Mouse (Mus musculus) neural tube, embryonic 10.5 days (tissue): ENCODE data around the gene Pgp.

Experiments used
- DNase-seq: peaks from one replicate; pipeline ENCODE4 v3.0.0-alpha.2; 2017; ENCODE audit warnings: low spot score; ENCODE audit errors: extremely low spot score

The Pgp gene

DNA sequence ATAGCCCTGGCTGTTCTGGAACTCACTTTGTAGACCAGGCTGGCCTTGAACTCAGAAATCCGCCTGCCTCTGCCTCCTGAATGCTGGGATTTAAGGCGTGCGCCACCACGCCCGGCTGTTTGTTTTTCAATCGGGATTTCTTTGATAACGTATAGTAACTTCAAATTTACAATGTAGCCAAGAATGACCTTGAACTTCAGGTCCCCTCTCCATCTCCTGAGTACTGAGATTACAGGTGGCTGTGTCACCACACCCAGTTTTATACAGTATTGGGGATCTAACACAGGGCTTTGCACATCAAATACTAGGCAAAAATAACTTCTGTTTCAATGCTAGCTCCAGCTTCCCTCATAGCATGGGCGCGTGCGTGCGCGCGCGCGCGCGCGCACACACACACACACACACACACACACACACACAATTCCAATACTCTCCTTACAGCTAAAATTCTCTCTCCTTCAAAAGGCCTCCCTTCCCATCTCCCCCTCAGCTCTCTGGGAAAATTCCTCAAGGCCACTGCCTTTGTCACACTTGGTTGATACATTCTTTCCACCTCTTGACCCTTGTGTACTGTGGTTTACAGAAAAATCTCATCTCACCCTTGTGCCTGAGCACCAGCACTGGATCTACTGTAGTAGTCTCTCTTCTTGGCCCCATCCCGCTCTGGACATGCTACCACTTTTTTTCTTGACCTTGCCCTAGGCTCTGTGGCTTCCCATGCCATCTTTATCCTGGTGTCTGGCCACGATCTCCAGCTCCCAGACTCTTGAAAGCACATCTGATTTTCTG, 11.0 kb downstream of the Pgp start:
- no peak for DNase-seq

DNA sequence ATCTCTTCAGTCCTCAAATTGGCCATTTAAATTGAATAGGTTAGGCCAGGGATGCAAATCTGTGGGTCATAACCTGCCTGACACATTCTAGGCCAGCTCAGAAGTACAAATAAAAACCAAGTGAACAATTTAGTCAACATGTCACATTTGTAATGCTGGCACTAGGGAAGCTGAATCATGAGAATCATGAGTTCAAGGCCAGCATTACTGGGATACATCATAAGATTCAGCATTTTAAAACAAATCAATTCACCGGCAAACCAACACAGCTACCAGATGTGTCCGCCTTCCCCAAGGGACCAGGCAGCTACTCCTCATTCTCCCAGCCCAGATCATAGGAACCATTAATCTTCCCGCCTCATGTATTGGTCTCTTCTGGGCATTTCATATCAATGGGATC, 13.3 kb downstream of the Pgp start:
- DNase-seq: no peak

DNA sequence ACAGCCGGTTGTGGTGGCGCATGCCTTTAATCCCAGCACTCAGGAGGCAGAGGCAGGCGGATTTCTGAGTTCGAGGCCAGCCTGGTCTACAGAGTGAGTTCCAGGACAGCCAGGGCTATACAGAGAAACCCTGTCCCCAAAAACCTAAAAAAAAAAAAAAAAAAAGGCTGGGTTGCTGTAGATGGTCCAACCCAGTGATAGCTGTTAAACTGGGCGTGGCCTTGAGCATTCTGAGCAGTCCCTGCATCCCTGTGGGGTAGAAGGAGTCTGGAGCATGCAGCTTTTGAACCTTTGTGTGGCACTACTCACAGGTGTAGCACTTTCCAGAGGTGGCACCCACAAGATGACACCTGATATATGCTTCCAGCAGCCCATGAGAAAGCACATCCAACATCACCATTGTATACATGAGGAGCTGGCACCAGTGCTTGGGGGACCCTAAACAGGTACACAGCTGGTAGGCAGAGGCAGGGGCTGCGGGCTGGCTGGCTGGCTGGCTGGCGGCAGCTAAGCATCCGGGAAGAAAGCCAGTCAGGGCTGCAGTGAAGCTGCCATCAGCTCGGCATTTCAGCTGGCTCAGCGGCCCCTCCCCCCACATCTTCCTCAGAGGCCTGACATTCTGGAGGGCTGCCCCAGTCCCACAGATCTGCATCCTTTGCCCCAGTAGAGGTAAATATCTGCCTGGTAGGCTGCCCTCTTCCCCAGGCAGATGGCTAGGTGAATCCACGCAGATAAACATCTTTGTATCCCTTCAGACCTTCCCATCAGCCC, 15.1 kb downstream of the Pgp start:
- DNase-seq: peak; percentile 14

DNA sequence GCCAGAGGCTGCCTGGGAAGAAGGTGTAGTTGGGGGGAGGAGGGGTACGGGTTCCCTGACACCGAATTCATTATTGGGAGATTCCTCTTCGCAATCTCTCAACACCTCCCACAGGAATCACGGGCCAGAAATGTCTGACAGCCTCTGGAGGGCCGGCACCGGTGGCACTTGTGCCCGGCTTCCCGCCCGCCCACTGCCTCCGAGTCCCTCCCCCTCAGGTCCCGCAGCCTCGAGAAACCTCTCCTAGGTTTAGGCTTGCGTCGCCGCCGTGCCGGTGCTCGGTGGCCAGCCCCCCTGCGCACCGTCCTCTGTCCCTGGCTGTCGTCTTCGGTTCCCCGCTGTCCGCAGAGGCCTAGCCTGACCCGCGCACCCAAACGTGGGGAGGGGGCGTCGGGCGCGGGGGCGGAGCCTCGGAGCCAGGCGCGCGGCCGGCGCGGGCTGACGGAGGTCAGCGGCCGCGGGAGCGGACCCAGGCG, 18.0 kb downstream of the Pgp start, which contains the start of gene Caskin1:
TSS of gene Caskin1 (plus strand) at position 416 of the 476 bp plus-strand sequence.
- DNase-seq: peak; percentile 60

DNA sequence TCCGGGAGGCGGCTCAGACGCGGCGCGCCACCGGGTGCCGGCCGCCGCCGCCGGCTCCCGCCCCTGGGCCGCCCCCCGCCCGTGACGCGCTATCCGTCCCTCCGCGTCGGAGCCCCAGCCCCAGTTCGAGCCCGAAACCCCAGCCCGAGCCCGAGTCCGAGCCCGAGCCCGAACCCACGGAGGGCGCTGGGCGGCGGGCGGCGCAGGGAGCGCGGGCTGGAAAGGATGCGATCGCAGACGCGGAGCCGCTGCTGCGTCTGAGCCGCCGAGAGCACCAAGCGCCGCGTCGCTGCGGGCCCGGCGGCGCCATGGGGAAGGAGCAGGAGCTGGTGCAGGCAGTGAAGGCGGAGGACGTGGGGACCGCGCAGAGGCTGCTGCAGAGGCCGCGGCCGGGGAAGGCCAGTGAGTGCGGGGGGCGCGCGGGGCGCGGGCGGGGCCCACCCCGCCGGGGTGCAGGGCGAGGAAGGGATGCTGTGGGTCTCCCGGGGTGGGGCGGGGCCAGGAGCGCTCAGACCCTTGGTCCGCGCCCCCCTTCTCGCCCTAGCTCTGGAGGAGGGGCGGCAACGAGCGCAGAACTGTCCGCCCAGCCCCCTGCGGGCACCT, 18.6 kb downstream of the Pgp start:
- DNase-seq: peak; percentile 70

DNA sequence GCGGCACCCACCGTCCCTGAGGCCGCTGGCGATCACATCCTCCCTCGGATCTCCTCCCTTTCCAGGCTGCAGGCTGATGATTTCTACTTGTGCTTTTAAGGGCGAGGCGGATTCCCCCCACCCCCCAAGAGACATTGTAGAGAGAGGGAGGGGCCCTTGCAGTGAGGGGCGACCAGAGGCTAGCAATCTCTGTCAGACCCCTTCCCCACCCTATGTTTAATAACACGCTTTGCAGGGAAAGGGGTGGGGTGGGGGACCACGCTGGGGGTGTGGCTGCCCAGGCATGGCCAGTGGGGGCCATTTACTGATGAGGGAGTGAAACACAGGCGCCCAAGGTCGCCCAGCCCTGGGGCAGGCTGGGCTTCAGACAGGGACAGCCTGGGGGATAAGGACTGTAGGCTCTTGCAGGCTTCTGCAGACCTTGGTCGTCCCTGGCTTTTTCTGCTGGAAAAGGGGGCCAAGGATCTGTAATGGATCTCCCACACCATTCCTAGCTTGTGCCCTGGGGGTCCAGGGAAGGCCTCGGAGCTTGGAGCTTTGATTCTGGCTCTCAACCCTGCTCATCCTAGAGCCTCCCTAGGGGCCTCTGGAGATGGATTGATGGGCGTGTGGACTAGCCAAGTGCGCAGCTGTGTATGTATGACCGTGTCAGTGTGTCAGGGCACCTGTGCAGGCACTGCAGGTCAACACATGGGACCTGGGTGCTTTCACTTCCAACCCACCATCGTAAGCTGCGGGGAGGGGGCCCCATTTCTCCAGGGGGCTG, 19.3 kb downstream of the Pgp start:
- no peak for DNase-seq

DNA sequence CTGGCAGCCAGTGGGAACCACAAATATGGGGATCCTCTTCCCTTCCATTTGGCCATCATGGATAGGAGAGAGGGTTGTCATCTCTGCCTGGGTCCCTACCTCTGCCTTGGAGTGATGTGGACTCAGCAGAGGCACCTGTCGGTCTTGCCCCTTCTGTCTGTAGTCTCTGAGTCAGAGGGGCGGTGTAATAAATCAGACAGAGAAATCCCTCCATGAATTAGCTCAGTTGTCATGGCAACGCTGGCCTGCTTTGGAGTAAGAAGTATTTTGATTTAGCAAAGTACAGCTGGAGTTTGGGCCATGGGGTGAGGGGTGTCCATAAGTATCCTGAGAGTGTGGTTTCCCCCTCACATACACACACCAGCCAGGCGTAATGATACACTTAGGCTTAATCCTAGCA, 20.2 kb downstream of the Pgp start:
- no peak for DNase-seq

DNA sequence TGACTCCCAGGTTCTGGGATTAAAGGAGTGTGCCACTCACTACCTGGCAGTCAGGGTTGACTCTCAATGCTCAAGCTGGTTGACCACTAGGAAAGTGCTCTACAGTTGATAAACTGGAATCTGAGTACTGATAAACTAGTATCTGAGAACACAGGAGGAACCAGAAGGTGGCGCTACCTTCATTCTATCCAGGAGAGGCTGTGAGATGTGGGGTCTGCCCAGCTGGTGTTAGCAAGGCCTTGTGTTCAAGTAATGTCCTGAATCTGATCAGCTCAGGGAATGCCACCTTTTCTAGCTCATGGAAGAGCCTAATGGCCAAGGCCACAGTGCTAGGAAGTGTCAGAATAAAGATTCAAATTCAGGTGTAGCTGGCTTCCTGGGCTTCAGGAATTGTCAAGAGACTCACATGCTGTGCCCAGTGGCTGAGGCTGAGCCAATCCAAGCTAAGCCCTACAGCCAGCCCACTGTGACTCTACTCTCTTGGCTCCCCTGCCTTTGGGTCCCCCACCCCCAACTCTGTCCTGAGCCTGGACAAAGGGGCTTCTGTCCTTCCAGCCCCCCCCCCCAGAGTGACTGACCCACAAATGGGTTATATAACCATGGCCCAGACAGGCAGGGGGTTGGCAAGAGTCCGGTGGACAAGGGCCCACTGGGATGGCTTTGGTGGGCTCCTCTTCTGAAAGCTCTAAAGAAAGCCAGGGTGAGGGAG, 24.6 kb downstream of the Pgp start:
- DNase-seq: peak; percentile 50

DNA sequence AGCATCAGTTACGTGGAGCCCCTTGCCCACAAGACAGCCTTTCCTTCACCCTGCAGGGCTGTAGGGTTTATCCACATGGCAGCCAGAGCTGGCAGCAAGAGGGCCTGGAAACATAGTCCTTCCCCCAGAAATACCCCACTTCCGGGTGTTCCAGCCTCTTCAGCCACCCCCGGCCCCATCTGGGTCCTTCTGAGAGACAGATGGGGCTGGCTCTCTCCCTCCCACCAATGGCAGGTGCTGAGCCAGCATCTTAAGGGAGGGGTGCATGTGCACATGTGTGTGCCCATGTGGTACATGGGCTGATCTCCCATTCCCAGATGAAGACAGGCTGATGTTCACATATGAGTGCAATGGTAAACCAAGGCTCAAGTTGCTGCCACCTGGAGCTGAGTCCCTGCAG, 25.3 kb downstream of the Pgp start:
- no peak for DNase-seq

DNA sequence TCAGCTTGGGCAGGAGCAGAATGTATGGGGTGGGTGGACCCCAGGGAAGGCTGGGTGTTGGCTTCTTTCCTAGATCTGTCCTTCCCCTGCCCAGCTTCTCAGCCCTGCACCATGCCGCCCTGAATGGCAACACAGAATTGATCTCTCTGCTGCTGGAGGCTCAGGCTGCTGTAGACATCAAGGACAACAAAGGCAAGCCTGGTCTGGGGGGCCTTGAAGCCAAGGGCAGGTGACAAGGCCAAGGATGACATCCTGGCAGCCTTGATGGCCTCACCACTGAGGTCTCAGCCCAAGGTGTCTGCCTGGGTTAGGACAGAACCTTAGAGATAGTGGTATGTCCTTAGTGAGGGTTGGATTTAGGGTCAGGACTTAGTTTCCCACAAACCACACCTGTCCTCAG, 25.8 kb downstream of the Pgp start:
- DNase-seq: no peak

DNA sequence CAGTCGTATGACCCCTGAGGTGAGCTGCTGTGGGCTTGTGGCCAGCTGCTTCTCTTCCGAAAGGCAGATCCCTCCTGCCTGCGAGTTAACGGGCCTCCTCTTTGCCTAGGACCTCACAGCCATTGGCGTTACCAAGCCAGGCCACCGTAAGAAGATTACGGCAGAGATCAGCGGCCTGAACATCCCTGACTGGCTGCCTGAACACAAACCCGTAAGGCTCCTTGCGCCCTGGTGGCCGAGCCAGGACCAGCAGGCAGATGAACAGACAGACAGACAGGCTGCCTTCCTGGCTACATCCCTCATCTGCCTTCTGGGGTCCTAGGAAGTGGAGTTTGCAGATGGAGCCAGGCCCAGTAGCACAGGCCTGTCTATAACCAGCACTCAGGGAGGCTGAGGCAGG, 32.0 kb downstream of the Pgp start:
- peak; percentile 17 for DNase-seq

DNA sequence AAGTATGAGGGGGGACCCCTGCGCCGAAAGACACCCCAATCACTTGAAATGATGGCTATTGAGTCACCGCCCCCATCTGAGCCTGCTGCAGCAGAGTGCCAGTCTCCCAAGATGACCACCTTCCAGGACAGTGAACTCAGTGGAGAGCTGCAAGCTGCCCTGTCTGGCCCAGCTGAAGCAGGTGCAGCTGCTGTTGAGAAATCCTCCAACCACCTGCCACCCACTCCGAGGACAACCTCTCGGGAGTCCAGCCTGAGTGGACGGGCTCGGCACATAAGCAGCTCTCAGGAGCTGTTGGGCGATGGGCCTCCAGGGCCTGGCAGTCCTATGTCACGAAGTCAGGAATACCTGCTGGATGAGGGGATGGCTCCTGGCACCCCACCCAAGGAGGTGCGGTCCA, 33.9 kb downstream of the Pgp start:
- no peak for DNase-seq

DNA sequence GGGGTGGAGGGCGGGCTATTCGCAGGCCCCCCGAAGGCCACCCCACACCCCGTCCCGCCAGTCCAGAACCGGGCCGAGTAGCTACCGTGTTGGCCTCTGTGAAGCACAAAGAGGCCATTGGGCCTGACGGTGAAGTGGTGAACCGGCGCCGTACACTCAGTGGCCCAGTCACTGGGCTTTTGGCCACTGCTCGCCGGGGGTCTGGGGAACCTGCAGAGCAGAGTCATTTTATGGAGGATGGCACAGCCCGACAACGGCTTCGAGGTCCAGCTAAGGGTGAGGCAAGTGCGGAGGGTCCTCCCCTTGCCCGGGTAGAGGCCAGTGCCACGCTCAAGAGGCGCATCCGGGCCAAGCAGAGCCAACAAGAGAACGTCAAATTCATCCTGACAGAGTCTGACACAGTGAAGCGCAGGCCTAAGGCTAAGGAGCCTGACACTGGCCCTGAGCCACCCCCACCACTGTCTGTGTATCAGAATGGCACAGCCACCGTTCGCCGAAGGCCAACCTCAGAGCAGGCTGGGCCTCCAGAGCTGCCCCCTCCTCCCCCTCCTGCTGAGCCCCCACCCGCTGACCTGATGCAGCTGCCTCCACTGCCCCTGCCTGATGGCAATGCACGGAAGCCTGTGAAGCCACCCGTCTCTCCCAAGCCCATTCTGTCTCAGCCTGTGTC, 35.2 kb downstream of the Pgp start:
- DNase-seq: no peak

DNA sequence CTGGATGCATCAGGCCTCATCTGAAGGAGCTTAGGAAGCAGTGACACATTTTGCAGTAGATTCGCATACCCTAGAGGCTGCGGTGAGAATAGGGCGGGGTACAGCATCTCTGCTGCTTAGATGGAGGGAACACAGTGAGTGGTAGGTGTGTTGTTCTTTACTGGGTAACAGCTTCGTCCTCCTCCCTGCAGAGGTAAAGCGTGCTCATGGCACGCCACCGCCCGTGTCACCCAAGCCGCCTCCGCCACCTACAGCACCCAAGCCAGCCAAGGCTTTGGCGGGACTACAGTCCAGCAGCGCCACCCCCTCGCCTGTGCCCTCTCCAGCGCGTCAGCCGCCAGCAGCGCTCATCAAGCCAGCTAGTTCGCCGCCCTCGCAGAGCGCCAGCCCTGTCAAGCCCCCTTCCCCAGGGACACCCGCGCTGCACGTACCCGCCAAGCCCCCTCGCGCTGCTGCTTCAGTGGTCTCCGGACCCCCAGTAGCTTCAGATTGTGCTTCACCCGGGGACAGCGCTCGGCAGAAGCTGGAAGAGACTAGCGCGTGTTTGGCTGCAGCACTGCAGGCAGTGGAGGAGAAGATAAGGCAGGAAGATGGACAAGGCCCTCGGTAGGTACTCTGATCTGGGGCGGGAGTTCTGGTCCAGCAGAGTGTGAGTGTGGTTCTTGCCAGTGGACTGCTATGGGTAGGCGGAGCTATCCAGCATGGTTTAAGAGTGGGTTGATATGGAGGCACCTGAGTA, 36.3 kb downstream of the Pgp start:
- peak; percentile 18 for DNase-seq

DNA sequence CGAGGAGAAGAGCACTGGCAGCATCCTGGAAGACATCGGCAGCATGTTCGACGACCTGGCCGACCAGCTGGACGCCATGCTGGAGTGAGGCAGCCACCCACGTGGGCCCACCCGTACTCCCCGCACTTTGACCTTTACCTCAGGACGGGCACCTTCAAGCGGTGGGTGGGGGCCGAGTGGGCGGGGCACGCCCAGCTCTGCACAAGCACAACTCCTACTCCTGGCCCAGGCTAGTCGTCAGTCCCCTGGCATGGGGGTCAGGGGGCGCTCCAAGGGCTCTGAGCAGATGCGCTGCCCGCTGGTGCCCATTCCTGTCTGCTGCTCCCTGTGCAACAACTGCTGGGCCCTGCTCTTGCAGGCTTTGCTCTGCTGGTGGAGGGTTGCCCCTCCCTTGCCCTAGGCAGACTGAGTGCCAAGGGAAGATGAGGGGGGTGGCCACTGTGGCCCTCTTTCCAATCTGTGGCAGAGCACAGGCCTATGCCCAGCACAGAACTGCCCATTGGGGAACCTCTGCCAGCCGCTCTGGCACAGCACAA, 37.0 kb downstream of the Pgp start:
- no peak for DNase-seq

DNA sequence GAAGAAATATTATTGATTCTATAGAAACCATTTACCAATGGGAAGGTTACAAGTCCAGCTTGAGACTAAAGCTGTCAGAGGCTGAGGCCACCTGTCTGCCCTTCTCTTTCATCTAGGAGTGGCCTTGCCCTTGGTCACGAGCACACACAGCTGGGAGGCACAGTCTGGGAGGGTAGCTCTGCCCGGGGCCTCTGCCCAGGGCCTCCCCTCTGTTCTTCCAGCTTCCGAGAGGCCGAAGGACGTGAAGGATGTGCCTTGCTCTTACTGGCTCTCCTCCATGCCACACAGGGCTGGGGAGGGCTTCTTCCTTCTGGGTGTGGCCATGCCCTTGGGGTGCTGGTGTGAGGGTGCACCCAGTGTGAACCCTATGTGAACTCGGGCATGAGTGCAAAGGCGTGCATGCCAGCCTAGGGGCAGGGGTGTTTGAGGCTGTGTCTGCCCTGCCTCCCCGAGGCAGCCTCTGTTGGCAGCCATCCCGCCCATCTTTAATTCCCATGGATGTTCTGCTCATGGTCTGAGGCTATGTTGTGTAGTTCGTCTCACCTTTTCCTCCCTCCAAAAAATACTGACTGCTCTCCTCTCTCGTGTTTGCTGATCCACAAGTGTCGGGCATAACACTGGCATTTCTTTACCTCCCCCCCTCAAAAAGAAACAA, 37.7 kb downstream of the Pgp start:
- no peak for DNase-seq

DNA sequence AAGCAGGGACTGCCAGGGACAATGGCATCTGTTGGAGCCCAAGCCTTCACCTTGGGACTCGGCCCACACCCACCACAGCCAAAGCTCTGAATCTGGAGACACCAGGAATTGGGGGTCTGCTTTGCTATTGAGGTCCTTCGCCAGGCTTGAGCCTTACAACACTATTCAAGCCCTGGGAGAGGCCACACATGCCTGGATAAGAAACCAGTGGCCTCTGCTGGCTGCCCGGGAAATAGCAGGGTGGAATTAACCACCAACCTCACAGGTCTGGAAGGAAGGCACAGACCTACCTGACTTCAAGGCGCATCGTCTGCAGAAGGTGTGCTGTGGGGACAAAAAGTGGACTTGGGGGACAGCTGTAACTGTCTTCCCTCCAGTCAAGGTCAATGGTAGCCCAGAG, 43.4 kb downstream of the Pgp start:
- peak; percentile 45 for DNase-seq
